Mouse (Mus musculus): ENCODE measurements around the gene Cby1. TPM values are rescaled to one million over a fixed set of nuclear protein-coding genes. Genes with fewer than 3 reads are reported as not detected.

Gene Cby1
- polyA plus RNA-seq (2012; rRNA removed) = 3.8 and 4.5 TPM in 2 replicates

DNA sequence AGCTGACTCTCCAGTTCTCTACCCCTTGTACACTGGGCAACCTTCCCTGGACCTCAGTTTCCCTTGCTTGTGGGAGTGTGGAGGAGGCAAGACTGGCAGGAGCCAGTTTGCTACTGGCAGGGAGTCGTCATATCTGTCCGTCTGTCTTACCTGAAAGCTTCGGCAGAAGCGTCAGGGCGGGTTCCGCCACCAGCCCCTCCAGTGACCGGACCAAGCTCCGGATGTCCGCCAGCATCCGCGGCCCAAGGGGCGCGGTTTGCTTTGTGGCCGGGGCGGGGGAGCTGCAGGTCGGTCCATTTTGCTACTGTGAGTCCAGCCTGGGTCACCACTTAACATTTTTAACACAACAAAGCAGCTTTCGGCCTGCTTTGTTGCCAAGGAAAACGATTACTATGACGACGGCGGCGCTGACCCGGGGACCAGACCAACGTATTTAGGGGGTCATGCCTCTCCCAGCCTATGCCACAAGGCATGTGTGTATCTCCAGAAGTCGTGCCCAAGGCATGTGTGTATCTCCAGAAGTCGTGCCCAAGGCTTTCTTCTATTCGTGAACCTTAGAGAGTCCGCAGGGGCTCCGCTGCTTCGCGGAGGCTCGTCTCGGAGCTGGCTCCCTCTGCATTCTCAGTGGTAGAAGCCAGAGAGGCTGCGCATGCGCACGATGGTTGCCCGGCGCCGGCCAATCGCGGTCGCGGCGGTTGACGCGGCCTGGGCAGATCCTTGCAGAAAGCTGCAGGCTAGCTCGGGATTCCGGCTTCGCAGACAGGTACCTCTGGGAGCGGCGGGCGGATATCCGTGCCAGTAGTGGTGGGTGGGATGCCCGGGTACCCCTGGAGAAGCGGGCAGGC lies at the start of gene Cby1, which contains the start of gene Fam227a:
Gene Cby1, plus strand, starts transcription at position 669 of the 845 bp plus-strand sequence.
Gene Fam227a, minus strand, starts transcription at position 426 of the 845 bp plus-strand sequence.

DNA sequence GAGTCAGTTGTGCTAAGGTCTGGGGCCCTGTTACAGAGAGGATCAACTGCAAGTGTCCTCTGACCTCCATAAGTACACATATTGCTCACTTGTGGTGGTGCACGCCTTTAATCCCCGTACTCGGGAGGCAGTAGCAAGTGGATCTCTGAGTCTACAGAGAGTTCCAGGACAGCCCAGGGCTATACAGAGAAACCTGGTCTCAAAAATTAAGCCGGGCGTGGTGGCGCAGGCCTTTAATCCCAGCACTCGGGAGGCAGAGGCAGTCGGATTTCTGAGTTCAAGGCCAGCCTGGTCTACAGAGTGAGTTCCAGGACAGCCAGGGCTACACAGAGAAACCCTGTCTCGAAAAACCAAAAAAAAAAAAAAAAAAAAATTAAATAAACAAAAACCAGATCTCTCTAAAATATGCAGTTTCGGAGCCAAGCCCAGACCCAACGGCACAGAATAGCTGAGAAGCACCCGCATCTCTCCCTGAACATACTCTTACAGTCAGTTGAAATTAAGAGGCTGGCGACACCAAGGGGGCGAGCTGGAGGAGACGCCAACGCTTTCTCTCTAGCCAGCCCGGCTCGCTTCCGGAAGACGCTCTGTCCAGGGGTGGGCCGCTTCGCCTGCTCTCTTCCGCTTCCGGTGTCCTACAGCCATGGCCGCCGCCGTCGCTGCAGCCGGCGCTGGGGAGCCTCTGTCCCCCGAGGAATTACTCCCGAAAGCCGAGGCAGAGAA lies 11.4 kb downstream of the Cby1 start, which contains the start of gene Tomm22:
Gene Tomm22, plus strand, starts transcription at position 613 of the 723 bp plus-strand sequence.

DNA sequence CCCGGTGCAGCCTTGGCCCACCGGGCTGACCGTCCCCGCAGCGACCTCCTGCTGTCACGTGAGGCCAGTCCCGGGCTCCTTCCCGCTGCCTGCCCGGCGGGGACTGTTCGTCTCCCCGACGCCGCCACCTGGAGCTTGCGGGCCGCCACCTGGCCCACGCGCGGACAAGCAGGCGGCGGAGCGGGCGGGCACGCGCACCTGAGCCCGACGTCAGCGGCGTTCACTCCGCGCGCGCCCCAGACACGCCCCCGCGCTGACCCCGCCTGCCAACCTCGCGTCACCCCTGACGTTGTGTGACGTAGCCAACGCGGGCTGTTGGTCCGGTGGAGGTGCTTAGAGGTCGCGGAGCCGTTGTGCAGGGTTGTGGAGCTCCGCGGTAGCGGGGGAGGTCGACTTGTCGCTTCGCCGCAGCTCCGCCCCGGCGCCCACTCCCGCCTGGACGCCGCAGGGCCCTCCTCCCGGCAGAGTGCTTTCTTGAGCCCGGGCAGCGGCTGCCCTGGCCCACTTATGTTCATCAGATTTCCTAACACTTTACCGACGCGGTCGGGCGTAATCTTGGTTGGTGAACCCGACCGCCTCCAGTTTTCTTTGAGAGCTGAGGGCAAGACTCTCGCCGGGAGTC lies 28.8 kb downstream of the Cby1 start, which contains the start of gene Josd1:
Gene Josd1, minus strand, starts transcription at position 274 of the 622 bp plus-strand sequence.

DNA sequence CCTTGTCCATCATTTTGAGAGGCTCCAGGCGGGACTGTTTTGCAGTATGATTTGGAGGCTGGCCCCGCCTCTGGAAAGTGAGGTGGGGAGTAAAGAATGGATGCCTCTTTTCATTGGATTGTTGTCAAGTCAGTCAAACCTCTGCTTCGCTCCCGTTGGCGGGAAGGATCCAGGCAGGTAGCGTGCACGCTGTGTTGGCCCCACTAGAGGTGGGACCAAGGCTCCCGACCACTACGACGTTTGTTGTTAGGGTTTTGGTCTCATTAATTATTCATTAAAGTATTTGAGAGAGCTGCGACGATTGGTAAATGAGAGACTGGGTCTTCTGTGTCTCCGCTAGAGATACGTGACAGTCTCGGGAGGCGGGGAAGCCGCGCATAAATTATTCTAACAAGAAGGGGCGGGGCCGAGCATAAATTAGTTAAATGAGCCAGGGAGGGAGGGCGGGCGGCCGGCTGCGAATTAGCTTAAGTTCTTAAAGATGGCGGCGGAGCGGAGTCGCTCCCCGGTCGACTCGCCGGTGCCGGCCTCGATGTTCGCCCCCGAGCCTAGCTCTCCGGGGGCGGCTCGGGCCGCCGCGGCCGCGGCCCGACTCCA lies 31.5 kb downstream of the Cby1 start, which contains the start of gene Gtpbp1:
Gene Gtpbp1, plus strand, starts transcription at position 420 of the 597 bp plus-strand sequence.

Other genes starting within 250 kb of the Cby1 start
- 12.5 and 15.1 TPM in 2 replicates for gene Csnk1e, start 203.6 kb upstream of the Cby1 start, polyA plus RNA-seq (2012; rRNA removed)
- gene Kcnj4, start 154.0 kb upstream of the Cby1 start, polyA plus RNA-seq (2012; rRNA removed) = not detected in 2 replicates
- gene Kdelr3, start 142.8 kb upstream of the Cby1 start, polyA plus RNA-seq (2012; rRNA removed) = 4.4 and 5.1 TPM in 2 replicates
- gene Ddx17, start 112.5 kb upstream of the Cby1 start, polyA plus RNA-seq (2012; rRNA removed) = 115 and 130 TPM in 2 replicates
- gene Dmc1, start 54.1 kb upstream of the Cby1 start, polyA plus RNA-seq (2012; rRNA removed) = 0.26 and 0.46 TPM in 2 replicates
- gene Fam227a, start 243 bp upstream of the Cby1 start, polyA plus RNA-seq (2012; rRNA removed) = 0.47 and 0.53 TPM in 2 replicates
- gene Tomm22, start 11.7 kb downstream of the Cby1 start, polyA plus RNA-seq (2012; rRNA removed) = 55.2 and 55.6 TPM in 2 replicates
- gene Josd1, start 28.7 kb downstream of the Cby1 start, polyA plus RNA-seq (2012; rRNA removed) = 22.9 and 24.2 TPM in 2 replicates
- 12.5 and 14.7 TPM in 2 replicates for gene Gtpbp1, start 31.6 kb downstream of the Cby1 start, polyA plus RNA-seq (2012; rRNA removed)
- 17.9 and 20.3 TPM in 2 replicates for gene Sun2, start 83.3 kb downstream of the Cby1 start, polyA plus RNA-seq (2012; rRNA removed)
- 7.8 and 8.9 TPM in 2 replicates for gene Dnal4, start 118.7 kb downstream of the Cby1 start, polyA plus RNA-seq (2012; rRNA removed)
- gene Nptxr, start 145.6 kb downstream of the Cby1 start, polyA plus RNA-seq (2012; rRNA removed) = 0.14 and 0.16 TPM in 2 replicates
- not detected in 2 replicates for gene Npcd, start 175.0 kb downstream of the Cby1 start, polyA plus RNA-seq (2012; rRNA removed)
- gene Cbx6, start 175.5 kb downstream of the Cby1 start, polyA plus RNA-seq (2012; rRNA removed) = 4.4 and 4.7 TPM in 2 replicates
- 31.2 and 32.9 TPM in 2 replicates for gene Apobec3, start 232.5 kb downstream of the Cby1 start, polyA plus RNA-seq (2012; rRNA removed)

Measured in liver, embryonic 18 days (tissue).